Mouse (Mus musculus) megakaryocyte, adult 5-6 weeks (primary cell): ENCODE results near the gene Smarca2. TPM values are rescaled to one million over a fixed set of nuclear protein-coding genes. Genes with fewer than 3 reads are reported as not detected.

Source experiments
- ATAC-seq: 2 replicates; pipeline ENCODE4 v1.8.0; 2016; ENCODE audit warnings: mild to moderate bottlenecking, inconsistent platforms; ENCODE audit not compliant: poor library complexity, severe bottlenecking
- total RNA-seq, 2 experiments: library from RNA; stranded (forward) in 1 of 2; stranded (reverse) in 1 of 2; fragments of 153-499, 151-499 nt in 1 of 2; fragments of 221-1000, 200-1000 nt in 1 of 2; gene quantifications; 2 replicates each; pipeline versions ENCODE4 v1.2.3 to v1.2.4; 2015 to 2017

The Smarca2 gene
- total RNA-seq (2015) (49.8 and 63.8 TPM in 2 replicates), total RNA-seq (2017) (49.6 and 51.4 TPM in 2 replicates)

GRCm38 (mm10) chr19:26604755-26605300, at the start of gene Smarca2:
Gene Smarca2, plus strand, starts transcription at chr19:26605050.
- ATAC-seq: peak; percentile 71

- peak; percentile 71 for ATAC-seq
Measured at GRCm38 (mm10) chr19:26564850-26565249, 40.0 kb upstream of the Smarca2 start.

DNA sequence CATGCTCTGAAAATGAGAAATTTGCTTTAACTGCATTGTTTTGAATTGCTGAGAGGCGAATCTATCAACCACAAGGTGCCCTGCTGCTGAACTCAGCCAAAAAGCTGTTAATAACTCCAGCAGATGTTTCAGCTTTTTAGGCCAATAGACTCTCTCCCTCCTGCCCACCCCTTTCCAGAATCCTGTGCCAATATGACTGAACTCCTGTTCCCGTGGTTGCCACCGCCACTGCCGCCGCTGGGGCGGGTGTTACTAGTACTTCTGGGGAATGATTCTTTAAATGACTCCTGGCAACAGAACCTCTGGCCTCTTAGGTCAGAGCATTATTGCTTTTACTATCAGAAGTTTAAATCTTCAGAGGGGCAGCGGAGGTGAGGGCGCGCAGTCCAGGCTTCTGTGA, 38.7 kb upstream of the Smarca2 start:
- ATAC-seq: no peak

DNA sequence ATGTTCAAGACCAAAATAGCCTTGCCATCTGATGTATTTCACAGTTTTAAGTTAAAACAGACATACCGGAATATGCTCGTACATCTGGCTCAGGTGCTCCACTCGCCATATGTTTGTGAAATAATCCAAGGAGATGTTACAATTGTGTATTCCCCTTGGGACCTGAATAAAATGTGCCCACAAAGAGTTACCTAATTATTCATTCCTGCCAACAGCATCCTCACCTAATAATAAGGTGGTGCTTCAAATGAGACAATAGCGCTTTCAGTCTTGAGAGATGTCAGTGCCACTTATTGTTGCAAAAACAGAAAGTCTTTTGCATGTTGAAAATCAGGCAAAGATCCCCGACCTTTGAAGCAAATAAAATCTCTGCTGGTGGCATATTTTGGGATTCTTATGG, 36.6 kb upstream of the Smarca2 start:
- ATAC-seq: no peak

DNA sequence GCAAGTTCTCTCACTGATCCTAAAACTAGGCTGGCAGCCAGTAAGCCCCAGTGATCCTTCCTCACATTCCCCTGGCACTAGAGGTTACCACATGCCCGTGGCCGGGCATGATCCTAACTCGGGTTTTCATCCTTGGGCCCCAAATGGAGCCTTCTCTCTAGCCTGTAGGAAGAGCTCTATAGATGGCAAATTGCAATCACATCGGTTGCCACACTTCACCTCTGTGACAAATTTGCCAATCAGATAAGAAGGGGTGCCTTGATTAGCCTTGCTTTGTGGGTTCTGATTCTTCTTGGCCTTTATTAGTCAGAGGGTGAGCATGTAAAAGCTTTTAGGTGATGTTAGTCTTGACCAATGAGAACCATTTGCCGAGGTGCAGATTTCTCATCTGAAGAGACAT, 35.9 kb upstream of the Smarca2 start:
- no peak for ATAC-seq

DNA sequence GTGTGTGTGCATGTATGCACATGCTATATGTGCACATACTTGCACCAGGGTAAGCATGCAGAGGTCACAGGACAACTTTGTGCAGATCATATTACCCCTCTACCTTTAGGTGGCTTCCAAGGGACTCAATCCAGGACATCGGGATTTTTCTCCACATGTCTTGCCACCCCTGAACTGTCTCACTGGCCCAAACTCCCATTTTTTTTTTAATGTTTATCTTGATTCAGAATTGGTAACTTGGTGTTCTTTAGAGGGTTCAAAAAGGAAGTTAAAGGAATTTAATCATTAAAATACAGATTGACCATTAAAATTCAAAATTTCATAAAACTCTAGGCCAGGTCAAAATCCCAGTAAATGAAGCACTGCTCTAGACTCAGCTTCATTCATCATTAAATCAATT, 35.4 kb upstream of the Smarca2 start:
- no peak for ATAC-seq

- ATAC-seq: no peak
Measured at GRCm38 (mm10) chr19:26579645-26580044, 25.2 kb upstream of the Smarca2 start.

DNA sequence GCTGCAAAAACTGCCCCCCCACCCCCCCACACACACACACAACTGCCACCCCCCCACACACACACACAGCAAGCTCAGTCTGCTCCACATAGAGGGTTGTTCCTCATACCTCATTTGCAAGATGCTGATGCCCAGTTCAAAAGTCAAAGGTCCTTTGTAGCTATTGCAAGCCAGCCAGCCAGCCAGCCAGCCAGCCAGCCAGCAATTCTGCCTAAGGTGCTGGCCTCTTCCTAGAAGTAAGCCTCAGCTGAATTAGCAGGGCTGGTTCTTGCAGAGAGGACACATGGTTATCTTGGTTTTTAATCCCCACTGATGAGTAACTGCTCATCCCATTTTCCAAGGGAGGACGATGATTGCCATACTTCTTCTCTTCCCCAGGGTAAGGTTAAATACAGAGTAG, 24.8 kb upstream of the Smarca2 start:
- ATAC-seq: no peak

GRCm38 (mm10) chr19:26594661-26595060, 10.2 kb upstream of the Smarca2 start:
- no peak for ATAC-seq

DNA sequence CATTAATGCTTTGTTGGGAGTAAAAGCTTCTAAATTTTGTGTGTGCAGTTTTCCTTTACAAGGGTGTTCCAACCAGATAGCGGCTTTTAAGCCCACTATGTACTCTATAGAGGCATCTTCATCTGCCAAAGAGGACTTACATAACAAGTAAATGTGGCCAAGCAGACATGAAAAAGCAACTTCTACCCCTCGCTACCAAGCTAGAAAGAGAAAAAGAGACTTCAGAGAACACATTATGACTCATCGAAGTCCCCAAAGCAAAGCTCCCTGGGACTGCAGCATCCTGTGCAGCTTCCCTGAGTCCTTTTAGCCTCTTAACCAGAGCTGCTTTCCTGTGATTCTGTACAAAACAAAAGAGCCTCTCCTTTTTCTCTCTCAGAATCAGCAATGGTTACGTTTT, 3.4 kb upstream of the Smarca2 start:
- no peak for ATAC-seq

DNA sequence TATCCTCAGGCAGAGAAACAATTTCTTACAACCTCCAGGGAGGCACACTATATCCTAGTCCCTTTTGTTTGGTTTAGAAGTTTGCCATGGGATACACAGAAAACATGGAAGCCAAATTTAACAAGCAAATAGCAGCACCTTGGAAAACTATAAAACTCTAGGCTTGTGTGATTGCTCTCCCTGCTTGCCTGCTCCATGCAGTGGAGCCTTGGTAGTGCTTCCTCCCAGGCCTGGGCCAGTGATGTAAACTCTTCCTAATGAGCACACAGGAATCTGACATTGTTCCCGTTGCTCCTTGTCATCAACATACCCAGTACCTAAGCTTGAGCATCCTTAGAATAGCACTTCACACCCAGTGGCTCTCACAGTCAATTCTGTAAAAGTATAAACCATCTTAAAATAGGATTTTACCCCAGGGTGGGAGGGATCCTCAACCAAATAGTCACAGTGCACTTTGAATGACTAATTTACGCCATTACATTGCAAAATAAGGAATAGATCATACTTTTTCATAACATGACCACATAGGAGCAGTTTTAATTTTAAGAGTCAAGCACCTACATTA, 1.5 kb upstream of the Smarca2 start:
- ATAC-seq: no peak

- peak; percentile 5 for ATAC-seq
Measured at GRCm38 (mm10) chr19:26603906-26604754, 720 bp upstream of the Smarca2 start.

GRCm38 (mm10) chr19:26605438-26606320, 829 bp downstream of the Smarca2 start:
- no peak for ATAC-seq

- peak; percentile 52 for ATAC-seq
Measured at GRCm38 (mm10) chr19:26606321-26607155, 1.7 kb downstream of the Smarca2 start.

- peak; percentile 50 for ATAC-seq
Measured at GRCm38 (mm10) chr19:26607156-26607536, 2.3 kb downstream of the Smarca2 start.

DNA sequence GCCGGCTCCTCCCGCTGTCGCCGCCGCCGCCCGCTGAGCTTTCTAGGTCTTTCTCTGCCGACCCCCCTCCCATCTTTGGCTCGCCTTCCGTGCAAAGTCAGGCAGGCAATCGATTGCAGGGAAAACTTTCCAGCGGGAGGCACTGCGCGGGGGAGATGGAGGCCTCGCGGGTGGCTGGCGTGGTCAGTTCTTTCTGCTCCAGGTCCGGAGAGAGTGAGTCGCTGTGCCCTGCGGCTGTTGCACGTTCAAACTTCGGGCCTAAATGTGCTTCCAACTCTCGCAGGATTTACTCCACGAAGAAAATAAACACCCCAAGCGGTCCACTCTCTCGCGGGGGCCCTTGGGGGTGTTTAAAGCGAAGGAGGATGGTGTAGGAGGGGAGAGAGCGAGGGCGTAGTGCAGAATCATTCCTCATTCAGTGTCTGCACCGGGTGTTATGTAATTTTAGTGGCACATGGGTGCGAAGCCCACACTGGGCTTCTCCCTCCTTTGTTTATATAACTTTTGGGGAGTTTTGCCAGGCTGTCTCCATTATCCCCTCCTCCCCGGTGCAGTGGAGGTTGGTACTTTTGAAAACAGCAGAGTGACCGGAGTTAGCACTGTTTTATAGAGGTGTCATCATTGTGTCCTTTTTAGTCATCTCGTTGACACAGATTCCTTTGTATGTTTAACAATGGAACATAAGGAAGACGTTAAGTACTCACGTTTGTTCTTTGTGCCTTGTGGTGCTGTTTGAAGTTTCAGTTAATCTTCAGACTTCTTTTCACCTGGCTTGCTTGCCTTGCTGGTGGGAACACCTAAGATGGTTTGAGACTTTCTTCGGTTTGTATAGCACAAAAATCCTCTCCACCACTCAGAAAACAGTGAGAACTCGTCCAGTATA, 2.9 kb downstream of the Smarca2 start:
- no peak for ATAC-seq

- ATAC-seq: no peak
Measured at GRCm38 (mm10) chr19:26608434-26608812, 3.6 kb downstream of the Smarca2 start.

- ATAC-seq: no peak
Measured at GRCm38 (mm10) chr19:26609637-26610036, 4.8 kb downstream of the Smarca2 start.

GRCm38 (mm10) chr19:26612995-26613394, 8.1 kb downstream of the Smarca2 start:
- no peak for ATAC-seq
